Mouse (Mus musculus): Measurements from ENCODE around the gene Txnip. TPM values are rescaled to one million over a fixed set of nuclear protein-coding genes. Genes with fewer than 3 reads are reported as not detected.
"Not testable (repeated sequence)": the region's sequence is repeated elsewhere in the genome, so short reads cannot be mapped to it uniquely, and the experiment has no call there.

The Txnip gene
- total RNA-seq, 2 experiments from 2014 or later: 94.6 to 139 TPM

GRCm38 (mm10) chr3:96581771-96582515 lies 24.2 kb downstream of the Txnip start:
- no peak for ATAC-seq (replicated peaks; ENCODE audit: poor library complexity)

GRCm38 (mm10) chr3:96583386-96583785 lies 25.6 kb downstream of the Txnip start:
- ATAC-seq (replicated peaks; ENCODE audit: poor library complexity): no peak

DNA sequence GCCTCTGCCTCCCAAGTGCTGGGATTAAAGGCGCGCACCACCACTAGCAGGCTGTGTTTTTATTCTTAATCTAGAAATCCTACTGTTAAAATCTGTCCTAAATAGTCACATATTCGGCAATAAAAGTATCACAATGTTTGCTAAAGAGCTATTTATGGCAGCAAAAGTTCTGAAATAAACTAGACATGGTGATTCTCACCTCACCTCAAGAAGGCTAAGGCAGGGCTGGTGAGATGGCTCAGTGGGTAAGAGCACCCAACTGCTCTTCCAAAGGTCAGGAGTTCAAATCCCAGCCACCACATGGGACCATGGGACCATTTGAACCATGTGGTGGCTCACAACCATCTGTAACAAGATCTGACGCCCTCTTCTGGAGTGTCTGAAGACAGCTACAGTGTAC lies 32.9 kb downstream of the Txnip start:
- ATAC-seq (replicated peaks; ENCODE audit: poor library complexity): no peak

DNA sequence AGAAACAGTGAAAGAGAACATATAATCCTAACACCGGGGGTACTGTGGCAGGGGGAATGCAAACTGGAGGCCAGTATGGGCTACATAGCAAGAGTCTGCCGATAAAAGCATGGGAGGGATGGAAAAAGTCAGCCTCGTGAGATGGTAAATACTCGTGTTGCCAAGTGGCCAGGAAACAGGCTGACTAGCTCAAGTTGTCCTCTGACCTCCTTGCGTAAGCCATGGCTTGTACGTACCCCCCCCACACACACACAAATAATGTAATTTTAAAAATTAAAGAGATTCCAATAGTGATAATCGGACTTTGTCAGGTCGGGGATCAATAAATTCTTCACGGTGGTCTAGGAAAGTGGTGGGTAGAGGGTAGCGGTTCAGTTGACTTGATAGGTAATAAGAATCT lies 35.6 kb downstream of the Txnip start:
- ATAC-seq (replicated peaks; ENCODE audit: poor library complexity): no peak

- ATAC-seq (replicated peaks; ENCODE audit: poor library complexity): peak; percentile 92
These were observed 36.2 kb downstream of the Txnip start, which contains the start of gene Polr3gl for GRCm38 (mm10) chr3:96593790-96594560. TSS of gene Polr3gl (minus strand) at chr3:96594181.

GRCm38 (mm10) chr3:96594851-96595250 lies 37.1 kb downstream of the Txnip start:
- ATAC-seq (replicated peaks; ENCODE audit: poor library complexity): no peak

DNA sequence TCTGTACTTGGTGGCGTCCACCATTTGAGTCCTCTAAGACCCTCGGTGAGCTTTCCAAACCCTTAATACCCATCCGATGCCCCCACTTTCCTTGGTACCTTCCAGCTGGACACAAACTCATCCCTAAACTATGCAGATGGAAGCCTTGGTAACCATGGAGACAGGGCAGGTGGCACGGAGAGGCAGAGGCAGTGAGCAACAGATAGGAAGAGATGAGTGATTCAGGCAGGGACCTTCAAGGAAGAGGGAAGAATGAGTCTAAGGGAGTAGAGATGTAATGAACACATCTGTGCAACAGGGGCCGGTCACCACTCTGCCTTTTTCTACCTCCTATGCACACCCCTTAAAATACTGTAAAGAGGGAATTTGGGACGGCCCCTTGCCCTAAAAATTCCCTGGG lies 37.9 kb downstream of the Txnip start:
- no peak for ATAC-seq (replicated peaks; ENCODE audit: poor library complexity)

GRCm38 (mm10) chr3:96596228-96596707 lies 38.5 kb downstream of the Txnip start, which contains the start of gene Ankrd34a:
TSS of gene Ankrd34a (plus strand) at chr3:96596636.
- ATAC-seq (replicated peaks; ENCODE audit: poor library complexity): no peak

DNA sequence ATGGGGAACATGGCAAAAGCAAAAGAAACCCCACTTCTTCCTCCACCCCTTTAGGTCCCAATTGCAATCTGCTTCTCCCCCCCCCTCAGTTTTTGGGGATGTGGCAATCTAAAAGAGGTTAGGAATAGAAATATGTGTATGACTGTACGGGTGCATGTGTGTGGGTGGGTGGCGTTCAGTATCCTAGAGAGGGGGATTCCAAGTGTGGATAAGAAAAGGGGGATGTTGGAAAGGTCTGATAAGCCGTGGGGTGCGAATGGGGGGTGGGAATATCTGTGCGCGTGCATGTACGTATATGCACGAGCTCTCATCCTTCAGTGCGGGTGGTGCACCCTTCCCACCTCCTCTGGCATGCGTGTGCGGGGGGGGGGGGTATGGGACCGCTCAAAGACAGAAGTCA lies 39.1 kb downstream of the Txnip start:
- ATAC-seq (replicated peaks; ENCODE audit: poor library complexity): no peak

DNA sequence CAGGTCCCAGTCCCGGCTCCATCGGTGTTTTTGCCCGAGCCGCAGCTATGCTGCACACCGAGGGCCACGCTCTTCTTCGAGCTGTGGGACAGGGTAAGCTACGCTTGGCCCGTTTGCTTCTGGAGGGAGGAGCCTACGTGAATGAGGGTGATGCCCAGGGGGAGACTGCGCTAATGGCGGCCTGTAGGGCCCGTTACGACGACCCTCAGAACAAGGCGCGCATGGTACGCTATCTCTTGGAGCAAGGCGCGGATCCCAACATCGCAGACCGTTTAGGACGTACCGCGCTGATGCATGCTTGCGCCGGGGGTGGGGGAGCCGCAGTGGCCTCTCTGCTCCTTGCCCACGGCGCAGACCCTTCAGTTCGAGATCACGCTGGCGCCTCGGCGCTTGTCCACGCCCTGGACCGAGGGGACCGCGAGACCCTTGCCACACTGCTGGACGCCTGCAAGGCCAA lies 39.7 kb downstream of the Txnip start:
- ATAC-seq (replicated peaks; ENCODE audit: poor library complexity): no peak

- ATAC-seq (replicated peaks; ENCODE audit: poor library complexity): no peak
These were observed 40.7 kb downstream of the Txnip start for GRCm38 (mm10) chr3:96598156-96599068.

- no peak for ATAC-seq (replicated peaks; ENCODE audit: poor library complexity)
These were observed 41.3 kb downstream of the Txnip start for GRCm38 (mm10) chr3:96599069-96599393.

- ATAC-seq (replicated peaks; ENCODE audit: poor library complexity): no peak
These were observed 41.7 kb downstream of the Txnip start for GRCm38 (mm10) chr3:96599411-96599810.

DNA sequence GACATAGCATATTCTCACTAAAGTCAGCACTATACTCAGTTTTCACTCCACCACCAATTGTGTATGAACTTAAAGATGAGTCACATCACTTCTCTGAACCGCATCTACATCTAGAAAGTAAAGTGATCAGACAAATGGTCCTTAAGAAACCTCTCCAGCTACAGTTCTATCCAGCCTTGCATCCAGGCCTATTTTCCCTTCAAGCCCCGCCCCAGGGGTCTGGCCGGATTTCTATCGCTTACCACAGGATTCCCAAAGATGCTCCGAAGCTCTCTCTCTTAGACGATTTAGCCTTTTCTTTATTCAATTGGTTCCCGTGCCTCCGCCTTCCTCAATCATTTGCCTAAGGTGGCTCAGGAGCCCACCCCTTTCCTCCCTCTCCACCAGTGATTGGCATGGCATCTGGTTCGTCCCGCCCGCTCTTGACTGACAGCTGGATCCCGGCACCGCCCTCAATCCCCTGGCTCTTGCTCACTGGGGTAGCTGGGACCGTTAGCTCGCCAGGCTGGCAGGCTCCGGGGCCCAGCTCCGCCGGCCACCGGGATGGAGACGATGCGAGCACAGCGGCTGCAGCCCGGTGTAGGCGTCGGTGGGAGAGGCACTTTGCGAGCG lies 43.0 kb downstream of the Txnip start, which contains the start of gene Lix1l:
Gene Lix1l, plus strand, starts transcription at position 511 of the 612 bp plus-strand sequence.
- ATAC-seq (replicated peaks; ENCODE audit: poor library complexity): peak; percentile 97

GRCm38 (mm10) chr3:96601251-96601787 lies 43.6 kb downstream of the Txnip start:
- no peak for ATAC-seq (replicated peaks; ENCODE audit: poor library complexity)

GRCm38 (mm10) chr3:96601941-96602703 lies 44.4 kb downstream of the Txnip start:
- no peak for ATAC-seq (replicated peaks; ENCODE audit: poor library complexity)

GRCm38 (mm10) chr3:96602704-96603084 lies 44.9 kb downstream of the Txnip start:
- no peak for ATAC-seq (replicated peaks; ENCODE audit: poor library complexity)

DNA sequence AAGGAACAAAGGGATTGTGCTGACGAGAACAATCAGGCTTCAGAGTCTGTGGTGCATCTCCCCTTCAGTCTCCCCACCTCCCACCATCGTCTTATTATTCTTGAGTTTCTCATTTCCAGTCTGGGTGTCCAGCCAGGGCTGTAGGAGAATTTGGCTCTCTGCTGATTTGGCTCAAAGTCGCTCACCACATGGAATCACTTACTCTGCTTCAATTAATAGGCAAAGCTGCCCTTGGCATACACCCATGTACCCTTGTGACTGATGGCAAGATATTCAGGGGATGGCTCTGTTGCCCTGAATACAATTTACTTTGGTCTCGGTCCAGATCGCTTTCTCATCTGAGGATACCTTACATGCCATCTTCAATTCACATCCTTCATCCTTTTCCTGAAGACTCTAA lies 45.6 kb downstream of the Txnip start:
- no peak for ATAC-seq (replicated peaks; ENCODE audit: poor library complexity)

GRCm38 (mm10) chr3:96606007-96606406 lies 48.2 kb downstream of the Txnip start:
- ATAC-seq (replicated peaks; ENCODE audit: poor library complexity): not testable (repeated sequence)

Measured in megakaryocyte progenitor cell, adult 5-6 weeks (primary cell).